Mouse (Mus musculus) monocyte, adult 5-6 weeks (primary cell): ENCODE results near the gene Csnk2b. TPM values are rescaled to one million over a fixed set of nuclear protein-coding genes. Genes with fewer than 3 reads are reported as not detected.
A peak's percentile ranks its signal among the peaks of the same experiment; 100 is the strongest.
"Not testable (repeated sequence)": the region's sequence is repeated elsewhere in the genome, so short reads cannot be mapped to it uniquely, and the experiment has no call there.

ENCODE experiments used
- ATAC-seq: fragments of 153-309, 156-312 bp; replicated peaks from 2 replicates; pipeline ENCODE4 v1.8.0; 2017; ENCODE audit warnings: mild to moderate bottlenecking; ENCODE audit not compliant: low TSS enrichment, insufficient number of reproducible peaks, severe bottlenecking, poor library complexity, low FRiP score
- total RNA-seq: library from RNA; stranded (forward); fragments of 200-1000, 200-491, 200-594 nt; gene quantifications from 3 replicates; pipeline ENCODE4 v1.2.3, GENCODE M21; 2017

The Csnk2b gene
- total RNA-seq, 1 experiment from 2014 or later, result 188 TPM

- ATAC-seq, result no peak
Observed at GRCm38 (mm10) chr17:35125578-35125977, 3.7 kb upstream of the Csnk2b start.

- ATAC-seq, result peak; percentile 33
Observed at GRCm38 (mm10) chr17:35125081-35125480, 3.2 kb upstream of the Csnk2b start.

GRCm38 (mm10) chr17:35124261-35124896 lies 2.5 kb upstream of the Csnk2b start:
- not testable (repeated sequence) for ATAC-seq

- ATAC-seq, result not testable (repeated sequence)
Observed at GRCm38 (mm10) chr17:35123287-35123686, 1.4 kb upstream of the Csnk2b start.

- peak; percentile 88 for ATAC-seq
Observed at GRCm38 (mm10) chr17:35121143-35121799, 582 bp downstream of the Csnk2b start, which contains the start of gene Gpank1. Gpank1 (plus strand) TSS chr17:35121455.

- no peak for ATAC-seq
Observed at GRCm38 (mm10) chr17:35120745-35121142, 1.1 kb downstream of the Csnk2b start.

- ATAC-seq, result peak; percentile 32; the same call in 1 of the 2 replicates
Observed at GRCm38 (mm10) chr17:35115046-35116019, 6.5 kb downstream of the Csnk2b start, which contains the start of gene Ly6g5b. Ly6g5b (minus strand) TSS chr17:35115428.

- no peak for ATAC-seq
Observed at GRCm38 (mm10) chr17:35111774-35112173, 10.1 kb downstream of the Csnk2b start.

GRCm38 (mm10) chr17:35108097-35108496 lies 13.8 kb downstream of the Csnk2b start, which contains the start of gene Ly6g5c:
Ly6g5c (plus strand) TSS chr17:35108279.
- ATAC-seq, result no peak

- no peak for ATAC-seq
Observed at GRCm38 (mm10) chr17:35106522-35106921, 15.3 kb downstream of the Csnk2b start.

- no peak for ATAC-seq
Observed at GRCm38 (mm10) chr17:35105740-35106389, 16.0 kb downstream of the Csnk2b start.

- ATAC-seq, result no peak
Observed at GRCm38 (mm10) chr17:35104754-35105153, 17.1 kb downstream of the Csnk2b start.

GRCm38 (mm10) chr17:35104079-35104478 lies 17.8 kb downstream of the Csnk2b start:
- ATAC-seq, result no peak

GRCm38 (mm10) chr17:35103221-35103690 lies 18.6 kb downstream of the Csnk2b start:
- no peak for ATAC-seq

- no peak for ATAC-seq
Observed at GRCm38 (mm10) chr17:35102299-35102698, 19.6 kb downstream of the Csnk2b start.

- ATAC-seq, result no peak
Observed at GRCm38 (mm10) chr17:35101161-35101560, 20.7 kb downstream of the Csnk2b start.

- ATAC-seq, result no peak
Observed at GRCm38 (mm10) chr17:35100196-35100765, 21.6 kb downstream of the Csnk2b start.

- no peak for ATAC-seq
Observed at GRCm38 (mm10) chr17:35097164-35097655, 24.6 kb downstream of the Csnk2b start.
